Mouse (Mus musculus) hindbrain, embryonic 16.5 days (tissue): ENCODE measurements around the gene Tomm40. TPM values are rescaled to one million over a fixed set of nuclear protein-coding genes. Genes with fewer than 3 reads are reported as not detected.
"Not testable (repeated sequence)": the region's sequence is repeated elsewhere in the genome, so short reads cannot be mapped to it uniquely, and the experiment has no call there.

Experiments used
- ATAC-seq: fragments of 200-750 bp; cut with Nextera tagmentation; 2 replicates; pipeline ENCODE4 v1.8.0; 2017; ENCODE audit warnings: moderate TSS enrichment, moderate library complexity
- H3K27ac ChIP-seq: fragments of 300-500 bp; sonication (generic); 2 replicates; pipeline ENCODE4 v1.5.1; 2014; ENCODE audit warnings: low read depth, mild to moderate bottlenecking, control low read depth, low read length, moderate library complexity
- H3K27me3 ChIP-seq: fragments of 300-500 bp; sonication (generic); replicated peaks from 2 replicates; pipeline ENCODE4 v1.6.1; 2014; ENCODE audit warnings: low read length; ENCODE audit not compliant: control insufficient read depth, insufficient read depth
- H3K36me3 ChIP-seq: fragments of 300-500 bp; sonication (generic); 2 replicates; pipeline ENCODE4 v1.6.1; 2014; ENCODE audit warnings: mild to moderate bottlenecking, low read length, moderate library complexity, mixed read lengths; ENCODE audit not compliant: control insufficient read depth, insufficient read depth
- H3K4me1 ChIP-seq: fragments of 300-500 bp; sonication (generic); 2 replicates; pipeline ENCODE4 v1.6.1; 2014; ENCODE audit warnings: low read depth, low read length; ENCODE audit not compliant: control insufficient read depth, insufficient read depth
- H3K4me2 ChIP-seq: fragments of 300-500 bp; sonication (generic); 2 replicates; pipeline ENCODE4 v1.6.1; 2014; ENCODE audit warnings: mild to moderate bottlenecking, low read length, control low read depth, moderate library complexity
- H3K4me3 ChIP-seq: fragments of 300-500 bp; sonication (generic); 2 replicates; pipeline ENCODE4 v1.5.1; 2014; ENCODE audit warnings: mild to moderate bottlenecking, low read length, control low read depth, moderate library complexity
- H3K9ac ChIP-seq: fragments of 300-500 bp; sonication (generic); 2 replicates; pipeline ENCODE4 v1.6.1; 2014; ENCODE audit warnings: low read depth, mild to moderate bottlenecking, control low read depth, low read length, moderate library complexity
- H3K9me3 ChIP-seq: fragments of 300-500 bp; sonication (generic); 2 replicates; pipeline ENCODE4 v1.6.1; 2014; ENCODE audit warnings: mild to moderate bottlenecking, low read length, moderate library complexity; ENCODE audit not compliant: control insufficient read depth
- WGBS: fragments of 180-500 bp; shearing (Covaris S2); extraction: QIAGEN DNeasy Blood & Tissue Kit; methylation state at CpG from one replicate; pipeline ENCODE4 v1.1.7; 2014; 5-methylcytosine and 5-hydroxymethylcytosine counted together
- polyA plus RNA-seq: library from polyadenylated mRNA; unstranded; fragments of >200 nt; fragmentation: Nextera tagmentation; extraction: Ambion mirVana; gene quantifications from 2 replicates; pipeline ENCODE4 v1.2.1, GENCODE M21; 2015

Tomm40 gene
- polyA plus RNA-seq, 1 experiment from 2014 or later, result 134 TPM

DNA sequence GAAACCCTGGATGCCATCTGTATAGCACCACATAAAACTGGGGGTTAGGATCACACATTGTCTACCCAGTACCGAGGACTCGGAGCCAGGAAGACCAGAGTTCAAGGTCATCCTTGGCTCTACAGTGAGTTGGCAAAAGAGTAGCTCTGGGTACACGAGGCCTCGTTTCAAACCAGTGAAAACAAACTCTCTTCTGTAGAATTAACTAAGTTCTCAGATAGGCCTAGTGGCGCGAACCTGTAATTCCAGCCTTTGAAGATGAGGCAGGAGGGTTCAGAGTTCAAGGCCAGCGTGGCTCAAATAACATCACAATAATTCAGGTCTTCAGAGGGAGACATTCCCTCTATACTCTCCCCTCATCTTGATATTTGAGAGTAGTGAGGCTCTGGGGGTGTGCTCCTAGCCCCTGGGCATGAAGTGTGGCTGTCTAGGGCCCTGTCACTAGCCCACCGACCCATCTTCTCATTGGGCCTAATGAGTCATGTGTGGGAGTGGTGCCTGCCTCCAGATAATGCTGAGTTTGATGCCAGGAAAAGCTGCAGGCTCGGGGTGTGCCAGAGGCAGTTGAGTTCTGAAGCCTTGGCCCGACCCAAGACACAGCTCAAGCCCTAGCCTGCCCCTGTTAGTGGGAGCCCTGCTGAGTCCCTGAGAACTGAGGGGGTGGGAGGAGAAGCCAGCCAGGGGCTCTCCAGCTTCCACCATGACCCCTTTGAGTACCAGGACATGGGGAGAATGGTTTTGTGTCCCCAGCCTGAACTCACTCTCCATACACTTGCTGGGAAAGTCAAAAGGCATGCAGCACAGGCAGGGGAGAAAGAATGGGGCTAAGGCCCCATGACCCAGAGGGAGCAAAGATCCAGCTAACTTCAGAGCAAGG is 20.7 kb downstream of the Tomm40 start:
- H3K27me3 ChIP-seq, result no peaks in the 10 kb centered on the region
- peaks cover 16% of the 10 kb centered on the region for H3K4me1 ChIP-seq
- no peaks in the 10 kb centered on the region for H3K9me3 ChIP-seq
- H3K4me2 ChIP-seq, result no peak overlapping the region
- H3K9ac ChIP-seq, result no peak overlapping the region
- WGBS, result 86% methylated on average over 10 of the region's 10 CpGs
- no peak for ATAC-seq
- peaks cover 3% of the 10 kb centered on the region; the same call in 1 of the 2 replicates for H3K36me3 ChIP-seq
- H3K4me3 ChIP-seq, result no peak overlapping the region
- H3K27ac ChIP-seq, result peak overlapping the region; percentile 19

DNA sequence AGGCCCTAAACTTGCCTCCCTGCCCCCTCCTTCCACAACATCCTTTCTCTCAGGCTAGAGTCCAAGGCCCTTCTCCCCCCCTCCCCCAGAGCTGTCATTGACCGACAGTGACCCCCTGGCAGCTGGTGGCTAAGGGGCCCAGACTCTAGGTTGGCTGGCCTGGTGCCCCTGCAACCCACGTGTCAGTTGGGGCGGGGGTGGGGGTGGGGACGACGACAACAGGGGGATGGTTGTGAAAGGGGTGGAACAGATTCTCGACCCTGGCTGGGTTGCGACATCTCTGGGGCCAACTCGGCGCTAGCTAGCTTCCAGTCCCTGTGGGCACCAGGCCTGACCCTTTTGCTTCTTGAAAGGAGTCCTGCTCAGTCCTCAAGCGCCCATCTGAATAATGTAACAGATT is 21.8 kb downstream of the Tomm40 start:
- Histone ChIP-seq H3K9ac (no peak overlapping the region), H3K9me3 (no peaks in the 10 kb centered on the region), H3K4me3 (no peak overlapping the region), H3K27me3 (no peaks in the 10 kb centered on the region), H3K27ac (peak overlapping the region; percentile 41), H3K36me3 (peaks cover 3% of the 10 kb centered on the region; the same call in 1 of the 2 replicates), H3K4me1 (peaks cover 4% of the 10 kb centered on the region), H3K4me2 (no peak overlapping the region)
- 19% methylated on average over 10 of the region's 10 CpGs for WGBS
- peak; percentile 83 for ATAC-seq

DNA sequence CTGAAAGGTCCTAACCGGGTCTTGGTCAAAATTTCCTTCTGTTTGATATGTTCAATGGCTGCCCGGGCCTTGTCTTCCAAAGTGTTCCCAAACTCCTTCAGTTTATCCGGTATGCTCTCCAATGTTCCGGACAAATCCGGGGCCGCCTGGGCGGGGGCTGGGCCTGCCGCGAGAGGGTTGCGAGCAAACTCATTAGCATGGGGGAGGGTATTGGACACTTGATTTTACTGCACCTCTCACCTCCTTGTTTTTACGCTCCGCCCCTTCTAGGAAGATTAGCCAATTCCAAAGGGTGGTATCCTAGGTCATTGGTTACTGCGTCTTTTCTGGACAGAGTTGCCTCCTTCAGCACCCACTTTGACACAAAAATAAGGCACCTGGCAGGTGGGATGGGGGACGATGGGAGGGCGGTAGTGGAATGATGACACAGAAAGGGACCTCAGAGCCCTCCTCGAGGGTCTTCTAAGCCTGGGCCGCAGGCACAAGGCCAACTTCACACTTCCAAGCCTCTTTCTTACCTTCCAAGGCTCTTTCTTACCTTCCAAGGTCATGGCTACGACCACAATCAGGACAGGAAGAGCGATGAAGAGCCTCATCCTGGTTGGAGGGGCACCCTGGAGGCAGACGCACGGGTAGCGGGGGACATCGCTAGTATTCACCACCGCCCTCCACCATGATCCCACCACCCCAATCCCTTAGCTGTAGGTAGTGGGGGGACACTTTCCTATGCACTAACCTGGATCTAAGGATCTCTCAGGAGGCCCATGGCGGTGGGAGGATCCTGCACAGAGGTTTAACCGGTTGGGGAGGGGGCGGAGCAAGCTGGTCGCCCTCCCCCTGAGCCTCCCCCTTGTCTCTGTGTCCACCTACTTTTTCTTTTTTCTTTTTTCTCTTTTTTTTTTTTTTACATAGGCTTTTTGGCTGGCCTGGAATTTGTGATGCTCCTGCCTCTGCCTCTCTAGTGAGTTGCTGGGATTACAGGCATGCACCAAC is 23.1 kb downstream of the Tomm40 start, which contains the start of gene Apoc1:
Gene Apoc1, minus strand, starts transcription at position 788 of the 993 bp plus-strand sequence.
- no peak within 1 kb of the TSS for H3K4me3 ChIP-seq
- peaks cover 3% of the 10 kb centered on the region; the same call in 1 of the 2 replicates for H3K36me3 ChIP-seq
- H3K4me1 ChIP-seq, result no peaks in the 10 kb centered on the region
- peak within 1 kb of the TSS; percentile 32; the same call in 1 of the 2 replicates for H3K27ac ChIP-seq
- H3K9me3 ChIP-seq, result no peaks in the 10 kb centered on the region
- no peak for ATAC-seq
- WGBS, result 54% methylated on average over 28 of the region's 28 CpGs
- no peak within 1 kb of the TSS for H3K4me2 ChIP-seq
- peak within 1 kb of the TSS; percentile 18; the same call in 1 of the 2 replicates for H3K9ac ChIP-seq
- H3K27me3 ChIP-seq, result no peaks in the 10 kb centered on the region

DNA sequence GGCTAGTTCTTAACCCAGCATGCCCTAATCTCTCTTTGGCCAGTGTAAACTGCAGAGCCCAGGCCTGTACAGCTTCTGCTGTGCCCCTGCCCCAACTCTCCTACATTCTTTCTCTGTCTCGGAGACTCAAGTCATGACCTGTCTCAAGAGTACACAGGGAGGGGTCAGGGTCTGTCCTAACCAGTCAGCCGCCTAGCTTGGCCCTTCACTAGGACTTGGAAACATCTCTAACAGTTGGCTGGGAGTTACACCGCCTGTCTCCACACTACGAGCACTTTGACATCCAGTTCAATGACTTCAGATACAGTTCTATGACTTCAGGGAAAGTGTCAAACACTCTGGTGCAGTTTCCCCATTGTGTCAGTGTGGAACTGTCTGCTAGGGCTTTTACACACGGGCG is 23.8 kb downstream of the Tomm40 start:
- no peak overlapping the region for H3K27ac ChIP-seq
- no peak overlapping the region for H3K4me2 ChIP-seq
- H3K36me3 ChIP-seq, result peaks cover 1% of the 10 kb centered on the region; the same call in 1 of the 2 replicates
- WGBS, result 82% methylated on average over 6 of the region's 6 CpGs
- no peak for ATAC-seq
- no peaks in the 10 kb centered on the region for H3K9me3 ChIP-seq
- no peak overlapping the region for H3K9ac ChIP-seq
- no peak overlapping the region for H3K4me3 ChIP-seq
- H3K27me3 ChIP-seq, result no peaks in the 10 kb centered on the region
- H3K4me1 ChIP-seq, result no peaks in the 10 kb centered on the region

DNA sequence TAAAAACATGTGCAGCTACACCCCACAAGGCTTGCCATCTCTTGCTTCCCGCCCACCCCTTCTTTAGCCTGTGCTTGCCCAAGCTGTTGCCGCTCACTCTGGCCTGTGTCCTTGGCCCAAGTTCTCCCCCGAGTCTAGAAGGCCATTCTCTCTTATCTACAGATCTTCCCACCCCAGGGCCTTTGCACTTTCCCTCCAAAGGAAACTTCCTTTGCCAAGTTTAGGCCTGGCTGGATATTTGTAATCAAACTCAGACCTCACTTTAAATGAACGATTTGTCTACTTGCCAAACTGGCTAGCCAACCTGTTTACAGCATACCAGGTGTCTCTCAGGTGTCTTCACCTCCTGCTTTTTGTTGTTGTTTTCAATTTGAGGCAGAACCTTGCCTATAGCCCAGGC is 24.4 kb downstream of the Tomm40 start:
- Histone ChIP-seq H3K9me3 (no peaks in the 10 kb centered on the region), H3K4me1 (no peaks in the 10 kb centered on the region), H3K4me3 (no peak overlapping the region), H3K4me2 (no peak overlapping the region), H3K9ac (no peak overlapping the region), H3K27me3 (no peaks in the 10 kb centered on the region), H3K27ac (no peak overlapping the region), H3K36me3 (no peaks in the 10 kb centered on the region)
- no peak for ATAC-seq
- WGBS, result 89% methylated on average over 4 of the region's 4 CpGs

DNA sequence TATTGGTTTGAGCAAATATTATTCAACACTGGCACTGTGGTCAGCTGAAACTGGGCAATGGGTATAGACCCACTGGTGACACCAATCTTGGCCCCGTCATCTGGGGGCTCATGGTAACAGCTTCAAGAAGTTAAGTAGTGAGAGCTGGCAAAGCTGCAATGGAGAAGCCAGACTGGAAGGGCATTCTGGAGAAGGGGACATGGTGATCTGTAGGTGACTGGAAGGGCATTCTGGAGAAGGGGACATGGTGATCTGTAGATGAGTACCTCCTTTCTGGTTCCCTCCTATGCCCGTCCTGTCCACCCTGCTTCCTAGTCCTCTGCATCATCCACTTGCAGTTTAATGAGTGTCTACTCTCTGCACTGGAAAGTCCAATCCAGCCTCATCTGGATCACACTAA is 26.6 kb downstream of the Tomm40 start:
- Histone ChIP-seq H3K9me3 (no peaks in the 10 kb centered on the region), H3K27me3 (no peaks in the 10 kb centered on the region), H3K9ac (no peak overlapping the region), H3K4me1 (no peaks in the 10 kb centered on the region), H3K4me2 (no peak overlapping the region), H3K27ac (no peak overlapping the region), H3K4me3 (no peak overlapping the region), H3K36me3 (no peaks in the 10 kb centered on the region)
- 90% methylated on average over 2 of the region's 2 CpGs for WGBS
- no peak for ATAC-seq

DNA sequence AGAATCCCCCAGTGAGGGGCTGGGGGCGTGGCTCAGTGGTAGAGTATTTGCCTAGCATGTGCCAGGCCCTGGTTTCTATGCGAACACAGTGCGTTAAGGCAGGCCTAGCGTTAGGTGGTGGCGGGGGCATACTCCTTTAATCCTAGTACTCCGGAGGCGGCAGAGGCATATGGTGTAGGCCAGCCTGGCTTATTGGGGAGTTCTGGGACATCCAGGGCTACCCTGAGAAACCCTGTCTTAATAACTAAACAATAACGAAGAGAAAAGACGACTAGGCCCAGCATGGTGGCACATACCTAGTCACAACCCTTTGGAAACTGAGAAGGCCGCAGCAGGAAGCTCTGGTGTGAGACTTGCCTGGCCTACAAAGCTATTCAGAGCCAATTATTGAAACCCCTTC is 27.1 kb downstream of the Tomm40 start:
- ATAC-seq, result no peak

DNA sequence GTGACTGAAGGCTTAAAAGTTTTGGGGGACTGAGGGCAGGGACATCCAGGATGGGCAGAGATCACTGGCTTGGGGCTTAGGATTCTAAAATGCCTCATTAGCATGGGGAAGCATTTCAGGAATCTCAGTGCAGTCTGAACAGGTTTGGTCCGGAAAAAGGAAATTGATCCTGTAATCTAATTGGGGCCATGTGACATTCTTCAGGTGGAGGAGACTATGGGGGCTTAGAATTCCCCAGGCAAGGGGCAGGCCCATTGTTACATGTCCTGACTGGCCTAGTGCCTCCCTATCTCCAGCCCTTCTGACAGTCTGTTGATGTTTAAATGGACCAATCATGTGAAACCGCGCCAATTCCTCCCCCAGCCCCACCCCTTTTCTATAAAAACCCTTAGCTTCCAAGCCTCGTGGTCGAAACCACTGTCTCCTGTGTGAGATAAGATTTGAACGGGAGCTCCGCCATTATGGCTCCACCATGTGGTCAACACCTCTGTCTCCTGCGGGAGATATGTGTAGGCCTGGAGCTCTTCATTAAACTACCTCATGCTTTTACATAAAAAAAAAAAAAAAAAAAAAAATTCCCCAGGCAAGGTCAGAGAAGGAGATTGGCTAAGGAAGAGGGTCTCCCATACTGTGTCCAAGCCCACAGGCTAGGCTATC is 28.2 kb downstream of the Tomm40 start:
- 84% methylated on average over 8 of the region's 8 CpGs for WGBS
- not testable (repeated sequence) for H3K36me3 ChIP-seq, H3K4me3 ChIP-seq, H3K9me3 ChIP-seq, H3K27me3 ChIP-seq, ATAC-seq, H3K27ac ChIP-seq, H3K4me1 ChIP-seq, H3K4me2 ChIP-seq, H3K9ac ChIP-seq

More for the DNA sequence above, 27.1 kb downstream of the Tomm40 start:
- Histone ChIP-seq H3K4me2 (no peak overlapping the region), H3K27ac (no peak overlapping the region), H3K4me1 (no peaks in the 10 kb centered on the region), H3K4me3 (no peak overlapping the region), H3K36me3 (no peaks in the 10 kb centered on the region), H3K27me3 (no peaks in the 10 kb centered on the region), H3K9me3 (no peaks in the 10 kb centered on the region), H3K9ac (no peak overlapping the region)
- WGBS, result 95% methylated on average over 10 of the region's 10 CpGs
